Mouse (Mus musculus) cerebellum, postnatal 10 days (tissue): Measurements from ENCODE around the gene Wdr25.
A peak's percentile ranks its signal among the peaks of the same experiment; 100 is the strongest.

Experiments
- DNase-seq, 2 experiments: peaks; one replicate each; pipeline ENCODE4 v3.0.0; 2021; ENCODE audit warnings: mixed read lengths in 2 of 2

Wdr25 gene

DNA sequence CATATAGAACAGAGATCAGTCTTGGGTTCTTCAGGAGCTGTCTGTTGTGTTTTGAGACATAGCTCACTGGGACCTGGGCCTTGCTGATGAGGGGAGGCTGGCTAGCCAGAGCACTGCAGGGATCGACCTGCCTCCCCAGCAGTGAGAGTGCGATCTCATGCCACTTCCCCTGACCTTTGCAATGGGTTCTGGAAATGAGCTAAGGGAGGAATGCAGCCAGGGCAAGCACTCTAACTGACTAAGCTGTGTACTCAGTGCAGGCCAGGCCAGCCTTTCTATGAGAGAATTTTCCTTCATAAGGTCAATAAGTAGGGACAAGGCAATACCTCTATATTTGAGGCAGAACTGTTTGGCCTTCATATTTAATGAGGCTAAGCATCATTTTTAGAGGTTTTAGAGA, 99.6 kb downstream of the Wdr25 start:
- no peak for DNase-seq

DNA sequence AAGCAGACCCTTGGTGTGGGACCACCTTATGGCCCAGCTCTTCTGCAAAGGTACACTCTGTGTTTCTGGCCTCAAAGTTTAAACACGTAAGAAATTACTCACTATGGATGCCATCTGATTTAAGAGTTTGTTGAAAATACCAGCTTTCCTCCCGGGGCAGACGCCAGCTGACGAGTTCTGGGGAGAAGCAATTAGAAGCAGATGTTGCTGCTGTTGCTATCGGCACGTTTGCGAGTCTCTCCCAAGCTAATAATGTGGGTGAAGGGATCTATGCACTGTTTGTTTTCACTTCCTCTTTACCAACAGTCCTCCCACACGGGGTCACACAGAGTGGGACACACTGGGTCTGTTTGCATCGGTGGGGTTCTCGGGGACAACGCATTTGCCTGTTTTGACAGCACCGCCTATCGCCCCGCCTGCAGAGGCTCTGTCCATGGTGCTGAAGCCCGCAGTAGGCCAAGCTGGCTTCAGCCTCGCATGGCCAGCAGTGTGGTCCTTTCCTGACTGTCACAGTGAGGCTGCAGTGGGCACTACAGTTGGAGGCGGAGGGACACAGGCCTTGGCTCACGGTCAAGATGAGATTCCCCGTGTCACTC, 101.1 kb downstream of the Wdr25 start:
- peak; percentile 53 to 69 for DNase-seq

DNA sequence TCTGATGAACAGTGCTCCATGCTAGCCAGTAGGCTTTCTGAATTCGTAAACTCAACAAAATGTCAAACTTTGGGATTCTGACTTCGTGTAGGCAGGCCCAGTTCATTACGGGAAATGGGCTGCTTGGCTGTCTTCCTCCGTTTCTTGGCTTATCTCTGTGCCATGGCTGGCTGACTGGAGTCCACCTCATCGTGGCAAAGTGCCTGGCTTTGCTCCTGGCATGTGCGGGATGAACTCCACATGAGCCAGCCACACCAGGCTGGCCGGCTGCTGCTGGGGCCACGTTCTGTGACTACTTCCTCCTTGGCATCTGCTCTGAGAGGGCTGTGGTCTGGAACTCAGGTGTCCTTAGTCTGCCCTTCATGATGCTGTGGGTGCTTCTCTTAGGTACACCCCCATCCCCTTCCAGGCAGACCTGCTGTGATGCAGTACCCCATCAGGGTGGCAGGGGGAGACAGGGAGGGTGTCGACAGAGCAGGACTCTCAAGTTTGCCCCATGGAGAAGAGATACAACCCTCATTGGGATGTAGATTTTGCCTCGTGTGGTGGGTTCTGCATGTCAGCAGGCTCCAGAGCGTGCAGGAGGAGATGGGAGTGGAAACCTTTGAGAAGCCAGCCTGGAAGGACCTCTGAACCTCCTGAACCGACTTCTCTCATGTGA, 102.7 kb downstream of the Wdr25 start:
- DNase-seq = peak; percentile 88 to 92

DNA sequence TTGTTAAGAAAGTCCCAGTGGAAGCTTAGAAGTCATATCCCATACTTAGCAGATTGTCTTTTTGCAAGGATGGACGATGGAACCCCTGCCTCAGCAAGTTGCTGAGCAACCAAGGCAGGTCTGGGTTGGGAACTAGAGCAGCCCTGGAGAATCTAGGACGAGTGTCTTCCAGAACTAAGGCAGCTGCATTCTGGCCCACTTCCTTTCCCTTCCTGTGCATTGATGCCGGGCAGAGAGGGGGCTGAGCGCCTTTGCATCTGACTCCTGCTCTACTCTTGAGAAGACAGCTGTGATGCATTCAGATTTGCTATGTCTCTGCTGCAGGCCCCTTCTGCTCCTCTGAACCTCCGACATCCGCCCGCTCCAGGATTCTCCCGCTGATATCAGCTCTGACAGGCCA, 103.8 kb downstream of the Wdr25 start:
- DNase-seq = no peak

DNA sequence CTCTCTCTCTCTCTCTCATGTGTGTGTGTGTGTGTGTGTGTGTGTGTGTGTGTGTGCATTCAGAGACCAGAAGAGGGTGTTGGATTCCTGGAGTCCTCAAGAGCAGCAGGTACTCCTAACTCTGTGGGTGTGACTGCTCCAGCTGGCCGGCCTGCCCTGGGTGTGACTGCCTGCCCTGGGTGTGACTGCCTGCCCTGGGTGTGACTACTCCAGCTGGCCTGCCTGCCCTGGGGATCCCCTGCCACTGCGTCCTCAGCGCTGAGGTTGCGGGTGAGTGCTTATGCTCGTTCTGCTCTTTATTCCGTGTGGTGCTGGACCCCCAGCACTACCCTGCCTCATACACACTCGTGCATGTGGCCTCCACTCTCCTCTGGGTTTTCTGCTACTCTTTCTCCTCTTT, 109.5 kb downstream of the Wdr25 start:
- DNase-seq = no peak

DNA sequence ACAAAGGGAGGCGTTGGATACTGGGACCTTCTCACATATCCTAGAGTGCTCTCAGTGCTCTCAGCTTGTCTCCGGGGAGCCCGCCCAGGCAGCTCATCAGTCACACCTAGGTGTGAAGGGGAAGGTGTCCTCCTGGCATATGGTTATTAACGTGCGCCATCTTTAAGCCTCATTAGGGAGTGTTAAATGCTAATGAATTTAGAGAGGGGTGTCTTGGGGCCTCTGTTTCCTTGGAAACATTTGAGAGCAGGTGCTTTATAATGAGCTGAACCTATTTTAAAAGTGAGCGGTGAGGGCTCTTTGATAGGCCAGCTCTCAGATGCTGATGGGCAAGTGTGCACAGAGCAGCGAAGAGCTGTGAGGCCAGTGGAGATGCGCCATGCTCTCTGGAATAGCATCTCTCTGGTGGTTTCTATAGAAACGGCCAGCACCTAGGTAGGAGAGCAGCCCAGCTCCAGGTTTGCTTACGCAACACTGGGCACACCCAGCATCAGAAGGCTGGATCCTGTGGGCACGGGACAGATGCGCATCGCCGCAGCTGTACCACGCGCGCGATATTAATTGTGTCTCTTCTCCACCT, 116.7 kb downstream of the Wdr25 start:
- DNase-seq = no peak

DNA sequence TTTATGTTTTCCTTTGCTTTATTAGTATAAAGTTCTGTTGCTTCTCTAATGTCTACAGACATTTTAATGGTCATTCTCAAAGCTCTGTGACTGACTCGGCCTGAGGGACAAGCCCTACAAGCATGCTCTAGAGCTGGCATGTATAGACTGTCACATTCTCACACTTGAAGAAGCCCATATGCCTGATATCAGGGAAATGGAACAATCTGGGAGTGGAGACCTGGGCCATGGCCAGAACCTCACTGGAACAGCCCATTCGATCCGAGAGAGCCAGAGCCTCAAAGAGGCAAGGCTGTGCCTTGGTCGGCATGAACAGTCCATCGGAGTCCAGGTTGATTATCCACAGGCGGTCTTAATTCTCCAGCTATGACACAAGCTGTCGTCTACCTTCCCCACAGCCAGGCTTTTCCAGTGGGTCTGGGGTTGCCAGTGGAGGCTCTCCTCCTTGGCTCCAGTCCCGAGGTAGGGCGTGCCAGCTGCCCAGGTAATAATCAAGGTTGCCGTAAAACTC, 128.8 kb downstream of the Wdr25 start:
- peak; percentile 97 to 98 for DNase-seq

DNA sequence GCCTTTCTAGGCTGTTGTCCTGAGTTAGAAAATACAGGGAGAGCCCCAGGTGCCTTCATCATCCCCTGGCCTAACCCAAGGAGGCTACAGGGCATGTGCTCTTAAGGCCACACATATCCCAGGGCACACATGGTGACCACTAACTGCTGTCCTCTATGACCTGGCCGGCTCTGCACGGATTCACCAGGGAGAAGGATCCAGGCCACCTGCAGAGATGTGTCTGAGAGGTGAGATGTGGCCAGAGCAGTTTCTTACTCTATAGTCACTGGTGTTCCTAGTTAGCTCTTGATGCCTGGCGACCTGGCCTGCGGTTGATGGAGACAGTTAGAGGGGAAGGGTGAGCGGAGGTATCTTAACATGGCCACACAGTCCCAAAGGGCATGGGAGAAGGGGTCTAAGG, 129.5 kb downstream of the Wdr25 start:
- DNase-seq = peak; percentile 51 to 57

DNA sequence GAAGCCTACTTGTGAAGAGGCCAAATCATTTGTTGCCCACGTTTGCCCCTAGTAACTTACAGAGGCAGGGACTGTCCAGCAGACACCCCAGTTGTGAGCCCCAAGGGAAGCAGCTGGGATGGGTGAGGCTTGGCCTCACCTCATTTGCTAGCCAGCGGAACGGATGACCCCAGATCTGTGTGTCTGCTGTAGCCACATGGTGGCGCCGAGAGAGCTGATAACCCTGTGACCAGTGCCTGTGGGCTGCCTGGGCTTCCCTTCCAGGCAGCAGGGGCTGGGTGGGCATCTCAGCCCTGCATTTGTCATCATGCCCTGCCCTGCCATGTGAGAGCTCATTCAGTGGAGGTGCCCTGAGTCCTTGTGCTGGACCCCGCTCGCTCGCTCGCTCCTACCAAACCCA, 130.3 kb downstream of the Wdr25 start:
- peak; percentile 64 to 66 for DNase-seq

DNA sequence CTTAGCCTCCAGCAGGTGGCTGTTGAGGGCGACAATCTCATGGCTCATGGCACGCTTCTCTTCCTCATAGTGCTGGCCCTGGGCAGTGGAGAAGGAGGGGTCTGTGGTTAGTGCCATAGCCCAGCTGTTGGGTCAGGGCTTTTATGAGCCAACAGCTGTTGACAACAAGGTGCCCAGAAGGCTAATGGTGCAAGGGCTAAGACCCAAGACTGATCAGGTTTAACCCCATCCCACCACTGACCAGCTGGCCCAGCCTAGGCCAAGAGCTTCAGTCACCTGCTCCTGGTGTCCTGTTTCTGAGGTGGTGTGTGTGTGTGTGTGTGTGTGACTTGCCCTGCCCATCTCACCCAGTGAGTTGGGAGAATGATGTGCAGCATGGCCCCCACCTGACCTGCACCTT, 143.6 kb downstream of the Wdr25 start:
- DNase-seq = no peak

DNA sequence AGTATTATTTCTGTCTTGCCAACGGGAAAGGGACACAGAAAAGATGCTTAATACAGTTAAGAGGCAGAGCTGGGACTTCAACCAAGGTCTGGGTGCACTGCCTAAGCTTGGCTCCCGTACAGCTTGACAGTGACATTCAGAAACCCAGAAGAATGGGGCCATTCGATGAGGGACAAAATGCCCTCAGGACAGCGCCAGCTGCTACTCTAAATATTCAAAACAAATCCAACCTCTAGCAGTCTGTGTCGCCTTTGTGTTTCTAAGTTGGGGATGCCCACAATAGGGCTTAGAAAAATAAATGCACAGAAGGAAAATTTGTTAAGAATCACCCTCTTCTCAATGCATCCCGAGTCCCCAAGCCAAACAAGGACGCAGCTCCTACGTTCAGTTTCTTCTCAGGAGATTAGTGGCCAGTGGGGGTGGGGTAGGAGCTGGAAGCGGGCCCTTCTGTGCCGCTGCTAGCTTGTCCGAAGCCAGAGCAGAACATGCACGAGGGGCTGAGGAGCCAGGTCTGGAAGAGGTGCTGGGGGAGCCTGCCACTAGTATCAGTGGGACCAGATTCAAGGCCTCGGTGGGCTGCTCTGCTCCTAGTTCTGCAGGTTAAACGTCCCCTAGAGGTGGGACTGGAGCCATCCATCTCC, 144.9 kb downstream of the Wdr25 start:
- peak; percentile 62 to 67 for DNase-seq

DNA sequence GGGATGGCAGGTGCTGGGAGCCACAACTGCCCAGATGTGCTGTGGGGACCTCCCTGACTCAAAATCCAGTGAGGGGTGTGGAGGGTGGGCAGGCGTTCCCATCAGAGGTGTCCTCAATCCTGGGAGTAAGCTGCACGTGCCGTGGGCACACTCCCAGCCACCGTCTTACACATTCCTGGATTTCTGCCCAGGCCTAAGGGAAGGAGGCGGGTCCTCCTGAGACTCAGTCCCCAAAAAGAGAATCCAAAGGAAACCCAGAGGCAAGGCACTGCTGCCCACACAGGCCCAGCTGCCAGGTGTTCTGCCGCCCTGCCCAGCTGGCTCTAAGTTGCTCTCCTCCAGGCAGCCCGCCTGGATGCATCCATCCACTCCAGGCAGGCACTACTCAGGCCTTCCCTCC, 145.9 kb downstream of the Wdr25 start:
- DNase-seq = peak; percentile 41 to 43

DNA sequence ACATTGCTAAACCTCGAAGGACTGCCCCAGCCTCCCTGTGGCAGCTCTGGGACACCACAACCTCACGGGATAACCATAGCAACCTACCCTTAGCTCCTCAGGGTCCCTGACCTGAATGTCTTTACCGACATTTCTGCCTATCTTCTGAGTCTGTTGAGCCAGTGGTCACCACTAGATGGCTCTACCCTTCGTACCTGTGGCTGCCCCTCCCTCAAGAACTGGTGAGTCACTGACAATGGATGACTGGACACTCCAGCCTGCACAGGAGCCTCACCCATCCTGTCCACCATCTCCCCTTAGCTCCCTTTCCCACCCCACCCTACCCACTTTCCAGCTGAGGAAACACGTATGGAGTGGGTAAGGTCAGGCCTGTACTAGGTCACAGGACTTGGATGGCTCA, 151.1 kb downstream of the Wdr25 start:
- peak; percentile 51 to 57 for DNase-seq

DNA sequence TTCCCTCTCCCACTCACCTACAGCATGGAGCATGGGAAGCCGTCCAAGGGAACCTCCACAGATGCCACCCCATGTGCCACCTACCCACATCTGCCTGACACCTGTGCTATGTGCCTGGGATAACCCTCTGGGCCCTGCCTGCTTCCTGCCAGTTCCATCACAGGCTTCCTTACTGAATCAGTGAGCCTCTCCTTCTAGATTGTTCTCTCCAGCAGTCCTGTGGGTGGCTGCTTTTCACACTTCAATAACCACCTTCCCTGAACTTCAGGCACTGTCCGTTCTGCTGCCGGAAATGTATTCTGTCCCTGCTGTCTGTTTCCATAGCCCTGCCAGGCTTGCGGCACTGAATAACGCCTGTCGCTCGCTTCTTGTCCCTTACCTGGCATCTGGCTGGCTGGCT, 152.2 kb downstream of the Wdr25 start:
- no peak for DNase-seq

DNA sequence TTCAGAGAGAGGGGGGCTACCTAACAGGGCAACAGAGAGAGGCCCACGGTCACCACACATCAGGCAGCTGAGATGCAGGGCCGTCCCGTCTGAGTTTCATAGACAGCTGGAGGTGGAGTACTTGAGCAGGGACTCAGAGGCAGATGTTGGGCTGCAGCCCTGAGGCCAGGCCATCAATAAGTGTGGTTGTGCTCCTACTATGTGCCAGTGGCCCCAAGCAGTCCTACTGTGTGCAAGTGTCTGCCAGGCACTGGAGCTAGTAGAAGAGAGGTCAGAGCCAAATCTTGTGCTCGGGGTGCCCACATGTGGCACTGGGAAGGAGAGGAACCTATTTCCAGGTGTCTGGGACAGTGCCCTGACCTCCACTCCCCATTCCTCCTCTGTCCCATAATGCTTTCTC, 156.5 kb downstream of the Wdr25 start:
- DNase-seq = no peak

DNA sequence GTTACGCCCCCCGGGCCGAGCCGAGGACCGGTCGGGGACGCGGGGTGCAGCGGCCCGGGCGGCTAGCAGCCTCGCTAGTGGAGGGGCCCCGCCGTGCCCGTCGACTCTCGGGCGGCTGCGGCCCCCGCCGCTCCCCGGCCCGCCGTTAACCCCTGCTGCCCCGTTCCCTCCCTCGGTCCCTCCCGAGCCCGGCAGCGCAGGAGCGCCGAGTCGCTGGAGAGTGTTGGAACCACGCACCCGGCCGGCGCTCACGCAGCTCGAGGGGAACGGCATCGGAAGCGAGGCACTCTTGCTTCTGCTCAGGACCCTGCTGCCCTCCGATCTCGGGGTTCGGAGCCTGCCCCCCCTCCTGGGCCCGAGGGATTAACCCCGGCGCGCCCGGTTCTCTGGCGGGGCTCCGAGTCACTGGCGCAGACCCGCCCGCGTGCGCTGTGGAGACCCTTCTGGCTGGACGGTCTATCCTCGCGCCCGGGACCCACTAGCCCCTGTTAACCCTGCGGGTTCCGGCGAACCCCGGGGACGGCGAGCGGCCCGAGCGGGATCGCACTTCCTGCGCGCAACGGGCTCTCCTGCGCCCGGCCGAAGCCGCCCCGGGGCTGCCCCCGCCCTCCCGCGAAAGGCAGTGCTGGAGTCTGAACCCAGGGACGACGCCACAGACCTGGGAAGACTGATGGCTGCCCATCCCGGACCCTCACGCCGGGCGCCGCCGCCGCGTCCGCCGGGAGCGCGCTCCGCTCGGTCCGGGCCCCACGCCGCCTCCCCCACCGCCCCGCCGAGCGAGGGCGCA, 159.8 kb downstream of the Wdr25 start:
- DNase-seq = peak in 1 of 2 experiments; percentile 40

DNA sequence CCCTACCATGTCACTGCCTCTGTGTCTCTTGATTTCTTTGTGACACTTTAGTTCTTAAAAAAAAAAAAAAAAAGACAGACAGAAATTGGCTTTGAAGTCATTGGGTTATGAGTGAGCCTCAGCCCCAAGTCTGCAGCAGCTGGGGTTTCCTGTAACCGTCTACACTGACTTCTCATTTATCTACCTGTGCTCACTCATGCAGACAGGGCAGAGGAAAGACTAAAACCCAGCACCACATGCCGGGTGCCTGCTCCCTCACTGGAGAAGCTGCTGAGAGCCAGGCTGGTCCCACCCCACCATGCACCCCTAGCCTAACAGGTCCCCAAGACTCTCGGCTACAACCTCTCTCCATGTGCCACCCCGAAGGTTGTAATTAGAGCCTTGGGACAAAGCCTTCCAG, 164.3 kb downstream of the Wdr25 start:
- no peak for DNase-seq

DNA sequence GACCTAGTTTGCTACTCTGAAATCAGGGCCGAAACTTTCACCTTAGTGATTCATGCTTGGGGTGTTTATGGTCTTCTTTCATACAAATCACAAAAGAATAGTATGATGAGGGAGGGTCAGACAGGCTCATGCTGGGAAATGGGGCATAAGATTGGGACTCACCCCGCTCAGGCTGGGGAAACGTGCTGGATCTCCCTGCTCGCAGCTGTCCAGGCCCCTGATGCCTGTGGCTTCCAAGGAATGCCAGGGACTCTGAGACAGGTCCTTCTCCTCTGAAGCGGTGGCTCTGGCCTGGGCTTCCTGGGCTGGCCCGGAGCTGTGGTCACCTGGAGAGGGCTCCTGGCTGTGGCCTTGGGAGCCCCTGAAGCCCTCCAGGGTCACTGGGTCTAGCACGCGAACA, 165.2 kb downstream of the Wdr25 start:
- no peak for DNase-seq

DNA sequence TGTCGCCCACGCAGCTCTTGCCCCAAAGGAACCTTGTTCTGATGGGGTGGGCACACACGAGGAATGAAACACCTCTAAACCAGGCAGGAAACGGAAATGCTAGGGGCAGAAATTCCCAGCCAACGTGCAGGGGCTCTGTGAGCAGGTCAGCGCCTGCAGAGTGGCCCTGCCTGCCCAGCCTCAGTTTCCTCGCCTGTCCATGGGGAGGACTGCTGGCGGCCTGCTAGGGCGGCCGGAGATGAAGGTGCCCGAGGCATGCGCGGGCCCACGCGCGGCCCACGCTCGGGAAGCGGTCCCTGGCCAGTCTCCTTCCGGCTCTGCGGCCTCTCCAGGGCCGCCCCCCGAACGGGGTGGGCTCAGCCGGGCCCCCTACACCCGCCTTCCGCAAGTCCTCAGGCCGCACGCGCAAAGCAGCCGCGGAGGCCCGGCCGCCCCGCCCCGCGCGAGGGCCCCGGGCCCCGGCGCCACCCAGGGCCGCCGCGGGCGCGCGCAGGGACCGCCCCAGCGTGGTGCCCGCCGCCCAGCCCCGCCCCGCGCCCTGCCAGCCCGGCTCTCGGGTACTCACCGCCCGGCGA, 174.2 kb downstream of the Wdr25 start:
- DNase-seq = peak; percentile 32 to 52

DNA sequence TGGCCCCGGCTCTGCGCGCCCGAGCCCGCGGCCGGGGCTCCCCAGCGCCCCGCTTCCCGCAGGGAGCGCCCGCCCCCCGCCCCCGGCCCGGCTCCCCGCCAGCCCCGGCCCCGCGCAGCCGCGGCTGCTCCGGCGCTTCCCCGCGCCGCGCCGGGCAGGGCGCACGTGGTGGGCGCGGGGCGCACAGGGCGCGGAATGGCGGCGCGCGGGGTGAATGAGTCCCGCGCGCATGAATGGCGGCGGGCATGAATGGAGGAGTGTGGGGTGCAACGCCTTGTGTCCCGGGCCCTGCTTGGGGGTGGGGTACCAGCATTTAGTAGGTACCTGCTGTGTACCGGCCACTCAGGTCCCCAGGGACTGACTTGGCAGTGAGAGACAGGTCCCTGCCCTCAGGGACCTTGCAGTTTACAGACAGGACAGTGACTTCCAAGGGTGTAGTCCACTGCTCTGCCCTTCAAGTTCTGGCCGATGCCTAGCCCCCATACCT, 174.8 kb downstream of the Wdr25 start, which contains the start of gene Begain:
Begain (minus strand) TSS at position 51 of the 487 bp plus-strand sequence.
- peak in 1 of 2 experiments; percentile 31 for DNase-seq

DNA sequence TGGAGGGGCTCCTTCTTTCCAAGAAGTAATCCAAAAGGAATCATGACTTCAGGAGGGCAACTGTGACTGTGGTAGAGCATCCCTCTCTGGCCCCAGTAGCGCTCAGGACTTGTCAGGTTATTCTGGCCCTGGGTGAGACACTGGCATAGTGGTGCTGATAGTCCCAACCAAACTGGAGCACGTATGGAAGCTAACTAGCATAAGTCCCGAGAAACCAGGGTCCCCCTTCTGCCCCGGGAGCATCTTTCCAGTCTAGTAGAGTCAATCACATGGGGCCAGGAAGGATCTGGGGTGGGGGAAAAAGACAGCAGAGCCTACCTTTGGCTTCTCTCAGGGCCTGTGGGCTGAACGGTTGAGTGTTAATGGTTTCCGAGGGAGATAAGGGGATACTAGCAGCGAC, 175.3 kb downstream of the Wdr25 start:
- DNase-seq = no peak

DNA sequence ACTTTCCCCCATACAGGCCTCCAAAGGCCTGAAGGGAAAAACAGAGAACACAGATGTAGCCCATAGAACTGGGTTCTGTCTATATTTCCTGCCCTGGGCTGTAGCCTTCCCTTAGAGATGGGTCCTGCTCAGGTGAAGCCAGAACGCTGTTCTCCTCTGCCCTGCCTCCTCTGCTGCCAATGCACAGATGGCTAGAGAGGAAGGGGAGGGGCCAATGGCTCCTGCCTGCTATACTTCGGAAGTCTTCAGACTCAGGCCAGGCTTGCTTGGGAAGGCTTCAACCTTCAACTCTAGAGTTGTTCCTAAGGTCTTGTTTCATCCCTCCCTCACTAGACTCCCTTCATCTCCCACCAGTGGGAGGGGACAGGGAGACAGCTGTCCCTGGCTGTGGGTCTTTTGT, 176.3 kb downstream of the Wdr25 start:
- DNase-seq = peak; percentile 56 to 65
